Mouse (Mus musculus) midbrain, embryonic 10.5 days (tissue): ENCODE measurements at regions not wholly inside any gene's neighbourhood (a gene's known extent, or its start where the extent isn't known, plus 50 kb on each side); places are given as distances from the start of the nearest gene placed in this dataset.

Source experiments
- DNase-seq: peaks from one replicate; pipeline ENCODE4 v3.0.0-alpha.2; 2017; ENCODE audit warnings: low spot score
- H3K27ac ChIP-seq: fragments of 300-500 bp; sonication (generic); replicated peaks from 2 replicates; pipeline ENCODE4 v1.5.1; 2016; ENCODE audit warnings: mild to moderate bottlenecking
- H3K27me3 ChIP-seq: fragments of 300-500 bp; sonication (generic); 2 replicates; pipeline ENCODE4 v1.6.1; 2016; ENCODE audit warnings: low read depth, mild to moderate bottlenecking; ENCODE audit not compliant: poor library complexity, severe bottlenecking
- H3K36me3 ChIP-seq: fragments of 300-500 bp; sonication (generic); 2 replicates; pipeline ENCODE4 v1.6.1; 2016; ENCODE audit warnings: mild to moderate bottlenecking, moderate library complexity
- H3K4me1 ChIP-seq: fragments of 300-500 bp; sonication (generic); 2 replicates; pipeline ENCODE4 v1.6.1; 2016
- H3K4me3 ChIP-seq: fragments of 300-500 bp; sonication (generic); 2 replicates; pipeline ENCODE4 v1.5.1; 2016; ENCODE audit warnings: mild to moderate bottlenecking, moderate library complexity
- H3K9me3 ChIP-seq: fragments of 300-500 bp; sonication (generic); replicated peaks from 2 replicates; pipeline ENCODE4 v1.6.1; 2016; ENCODE audit warnings: mild to moderate bottlenecking
- WGBS: fragments of 180-500 bp; shearing (Covaris S2); methylation state at CpG from one replicate; pipeline ENCODE4 v1.1.7; 2016; 5-methylcytosine and 5-hydroxymethylcytosine counted together

DNA sequence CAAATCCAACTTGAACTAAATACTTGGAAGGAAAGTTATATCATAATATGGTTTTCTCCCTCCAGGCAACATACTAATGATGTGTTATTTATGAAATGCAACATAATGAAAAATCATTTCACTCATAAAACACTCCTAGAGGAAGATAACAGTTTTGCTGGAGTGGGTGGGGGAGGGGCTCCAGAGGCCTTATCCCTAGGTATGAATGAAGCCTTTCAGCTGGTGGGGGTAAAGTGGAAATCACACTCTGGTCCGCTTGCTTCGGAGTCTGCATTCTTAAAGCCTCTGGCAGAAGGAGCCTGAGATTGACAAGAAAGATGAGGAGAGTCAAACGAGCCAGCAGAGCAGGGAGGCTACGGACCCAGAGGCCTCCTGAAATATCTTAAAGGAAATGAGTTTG lies 219.5 kb upstream of the Map3k7 start:
- no peak overlapping the region for H3K27ac ChIP-seq
- H3K27me3 ChIP-seq, result no peaks in the 10 kb centered on the region
- DNase-seq, result no peak
- no peak overlapping the region for H3K4me3 ChIP-seq
- WGBS, result 87% methylated on average over 4 of the region's 4 CpGs
- H3K4me1 ChIP-seq, result no peaks in the 10 kb centered on the region
- H3K9me3 ChIP-seq, result no peaks in the 10 kb centered on the region
- no peaks in the 10 kb centered on the region for H3K36me3 ChIP-seq

DNA sequence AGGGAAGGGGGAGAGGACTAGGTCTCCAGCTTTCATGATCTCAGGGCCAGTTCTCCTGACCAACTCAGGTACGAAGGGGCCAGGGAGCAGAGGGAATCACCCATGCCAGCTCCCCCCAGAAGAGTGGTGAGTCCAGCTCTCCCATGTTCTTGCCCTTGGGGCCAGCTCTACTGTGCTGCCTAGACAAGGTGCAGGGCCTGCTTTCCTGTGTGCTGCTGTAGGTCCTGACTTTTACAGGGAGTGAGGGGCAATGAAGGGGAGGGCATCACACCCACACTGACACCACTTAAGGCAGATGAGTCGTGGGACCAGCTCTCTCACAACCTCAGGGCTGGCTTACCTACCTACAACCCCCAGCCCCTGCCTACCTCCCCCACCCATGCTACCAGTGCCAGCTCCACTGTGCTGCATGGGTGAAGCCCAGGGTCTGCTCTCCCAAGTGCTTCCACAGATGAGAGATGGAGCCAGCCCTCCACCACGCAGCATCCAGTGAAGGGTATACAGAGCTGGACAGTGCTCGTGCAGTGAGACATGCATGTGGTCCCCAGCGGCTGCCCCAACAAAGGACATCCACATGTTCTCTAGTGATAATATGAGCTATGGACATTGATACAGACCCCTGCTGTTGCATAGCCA lies 210.1 kb upstream of the Map3k7 start:
- Histone ChIP-seq H3K27ac (no peak overlapping the region), H3K9me3 (no peaks in the 10 kb centered on the region), H3K27me3 (no peaks in the 10 kb centered on the region), H3K4me3 (no peak overlapping the region), H3K4me1 (no peaks in the 10 kb centered on the region), H3K36me3 (no peaks in the 10 kb centered on the region)
- no peak for DNase-seq
- 86% methylated on average over 5 of the region's 5 CpGs for WGBS

DNA sequence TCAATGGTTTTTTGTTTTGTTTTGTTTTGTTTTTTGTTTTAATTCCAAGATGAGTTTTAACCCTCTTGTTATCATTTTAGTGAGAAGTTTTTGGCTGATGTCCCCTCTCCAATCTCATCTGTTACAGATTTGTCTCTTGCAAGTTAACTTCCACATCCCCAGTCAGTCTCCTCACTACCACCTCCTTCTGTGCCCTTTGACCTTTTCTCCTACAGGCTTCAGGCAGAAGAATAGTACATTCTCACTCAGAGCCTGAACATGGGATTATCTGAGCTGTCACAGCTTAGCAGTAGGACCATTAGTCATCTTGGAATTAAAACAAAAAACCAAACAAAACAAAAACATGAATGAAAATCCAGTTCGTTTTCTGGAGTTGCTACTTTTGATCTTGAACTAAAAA lies 206.8 kb upstream of the Map3k7 start:
- H3K9me3 ChIP-seq, result no peaks in the 10 kb centered on the region
- no peak for DNase-seq

DNA sequence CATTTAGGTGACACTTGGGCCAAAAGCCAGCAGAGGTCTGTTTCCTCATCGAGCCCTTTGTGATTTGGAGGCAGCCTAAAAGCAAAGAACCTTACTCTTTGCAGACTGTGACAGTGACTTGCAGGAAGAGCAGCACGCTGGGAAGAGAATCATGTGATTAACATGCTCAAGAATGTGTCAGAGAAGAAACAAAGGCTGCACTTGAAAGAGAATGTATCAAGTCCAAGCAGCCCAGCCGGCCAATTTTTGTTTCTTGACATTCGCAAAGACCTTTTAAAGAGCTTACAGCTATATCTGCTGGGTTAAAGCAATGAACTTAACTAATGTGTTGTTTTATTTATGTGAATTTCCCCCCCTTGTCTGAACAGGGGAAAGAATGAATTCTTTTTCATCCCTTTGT lies 203.8 kb upstream of the Map3k7 start:
- 60% methylated on average over 4 of the region's 4 CpGs for WGBS
- Histone ChIP-seq H3K36me3 (no peaks in the 10 kb centered on the region), H3K4me1 (peaks cover 10% of the 10 kb centered on the region; the same call in 1 of the 2 replicates), H3K27ac (no peak overlapping the region), H3K9me3 (no peaks in the 10 kb centered on the region), H3K4me3 (no peak overlapping the region), H3K27me3 (no peaks in the 10 kb centered on the region)
- DNase-seq, result no peak

More for the DNA sequence above, 206.8 kb upstream of the Map3k7 start:
- 33% methylated on average over 1 of the region's 1 CpGs for whole genome bisulfite sequencing
- H3K27ac ChIP-seq, result no peak overlapping the region
- no peak overlapping the region for H3K4me3 ChIP-seq
- peaks cover 10% of the 10 kb centered on the region; the same call in 1 of the 2 replicates for H3K4me1 ChIP-seq
- no peaks in the 10 kb centered on the region for H3K36me3 ChIP-seq
- no peaks in the 10 kb centered on the region for H3K27me3 ChIP-seq

DNA sequence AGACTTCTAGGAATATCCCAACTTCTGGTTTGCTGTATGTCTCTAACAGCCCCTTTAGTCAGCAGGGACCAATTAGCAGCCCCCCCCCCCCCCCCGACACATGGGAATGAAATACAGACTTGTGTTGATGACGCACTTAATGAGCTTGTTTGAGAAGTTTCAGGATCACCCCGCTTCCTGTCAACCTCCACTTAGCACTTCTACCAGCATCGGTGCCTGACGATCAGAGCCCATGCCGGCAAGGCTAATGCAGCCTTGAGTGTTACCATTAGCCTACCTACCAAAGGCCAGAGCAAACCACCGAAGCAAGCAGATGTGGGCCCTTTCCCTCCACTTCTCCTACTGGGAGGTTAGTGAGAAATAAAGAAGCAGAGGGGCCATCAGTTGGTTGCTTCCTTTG lies 201.7 kb upstream of the Map3k7 start:
- Histone ChIP-seq H3K9me3 (no peaks in the 10 kb centered on the region), H3K36me3 (no peaks in the 10 kb centered on the region), H3K27me3 (no peaks in the 10 kb centered on the region), H3K4me3 (no peak overlapping the region), H3K27ac (no peak overlapping the region), H3K4me1 (peaks cover 10% of the 10 kb centered on the region; the same call in 1 of the 2 replicates)
- WGBS, result 81% methylated on average over 7 of the region's 7 CpGs
- DNase-seq, result no peak

DNA sequence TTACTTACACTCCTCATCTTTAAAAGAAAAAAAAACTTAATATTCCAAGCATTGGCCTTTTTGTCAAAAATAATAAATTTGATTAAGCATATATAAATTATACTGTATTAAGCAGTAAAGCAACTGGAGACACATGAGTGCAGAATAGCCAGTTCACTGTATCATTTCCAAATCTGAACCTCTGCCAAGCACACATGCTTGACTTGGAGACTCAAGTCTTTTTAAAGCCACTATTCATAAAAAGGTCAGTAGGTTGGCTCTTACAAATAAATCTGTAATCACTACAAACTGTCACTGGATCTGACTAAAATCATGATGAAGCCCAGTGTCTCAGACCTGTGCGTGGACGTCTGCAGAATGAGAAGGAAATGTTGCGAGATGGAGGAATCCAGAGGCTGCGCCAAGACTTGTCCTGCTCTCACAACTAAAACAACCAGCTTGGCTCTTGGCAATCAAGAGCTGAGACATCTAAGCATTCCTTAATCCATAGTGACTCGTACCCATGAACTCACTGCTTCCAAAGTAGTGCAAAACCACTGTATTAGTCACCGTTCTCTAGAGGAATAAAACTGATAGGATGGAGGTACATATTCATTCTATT lies 195.8 kb upstream of the Map3k7 start:
- DNase-seq, result no peak
- H3K36me3 ChIP-seq, result no peaks in the 10 kb centered on the region
- no peak overlapping the region for H3K27ac ChIP-seq
- no peaks in the 10 kb centered on the region for H3K9me3 ChIP-seq
- 85% methylated on average over 6 of the region's 6 CpGs for WGBS
- no peaks in the 10 kb centered on the region for H3K27me3 ChIP-seq
- H3K4me1 ChIP-seq, result no peaks in the 10 kb centered on the region
- no peak overlapping the region for H3K4me3 ChIP-seq

DNA sequence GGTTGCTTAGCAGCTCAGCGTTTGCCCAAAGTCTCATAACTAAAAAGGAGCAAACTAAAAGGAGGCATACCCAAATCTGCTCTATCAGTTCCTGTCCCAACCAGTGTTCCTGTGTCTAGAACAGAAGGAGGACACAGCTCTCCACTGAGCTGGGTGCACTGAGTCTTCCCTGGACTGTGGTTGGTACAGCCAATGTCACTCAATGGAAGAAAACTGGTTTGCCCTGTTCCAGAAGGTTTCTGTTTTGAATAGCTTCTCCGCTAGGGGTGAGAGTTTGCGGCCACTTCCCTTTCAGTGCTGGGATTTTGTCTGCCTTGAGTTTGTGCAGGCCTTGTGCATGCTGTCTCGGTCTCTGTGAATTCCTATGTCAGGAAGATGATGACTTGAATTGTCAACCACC lies 194.6 kb upstream of the Map3k7 start:
- H3K4me1 ChIP-seq, result no peaks in the 10 kb centered on the region
- no peaks in the 10 kb centered on the region for H3K9me3 ChIP-seq
- H3K36me3 ChIP-seq, result no peaks in the 10 kb centered on the region
- no peak overlapping the region for H3K27ac ChIP-seq
- WGBS, result 87% methylated on average over 4 of the region's 4 CpGs
- no peak overlapping the region for H3K4me3 ChIP-seq
- no peak for DNase-seq
- H3K27me3 ChIP-seq, result no peaks in the 10 kb centered on the region

DNA sequence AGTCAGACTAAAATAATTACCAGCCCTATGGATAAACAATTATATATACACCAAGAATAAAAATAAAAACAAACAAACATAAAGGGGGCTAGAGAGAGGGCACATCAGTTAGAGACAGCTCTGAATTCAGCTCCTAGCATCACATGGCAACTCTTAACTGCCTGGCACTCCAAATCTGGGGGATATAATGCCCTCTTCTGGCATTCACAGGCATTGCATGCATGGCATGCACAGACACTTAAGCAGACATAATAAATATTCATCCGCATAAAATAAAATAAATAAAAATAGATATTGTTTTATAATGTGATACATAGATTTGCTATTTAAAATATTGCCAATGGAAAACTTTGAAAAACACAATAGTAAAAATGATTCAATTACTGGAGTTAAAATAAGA lies 177.6 kb upstream of the Map3k7 start:
- Histone ChIP-seq H3K4me1 (no peaks in the 10 kb centered on the region), H3K4me3 (no peak overlapping the region), H3K27me3 (no peaks in the 10 kb centered on the region), H3K36me3 (no peaks in the 10 kb centered on the region), H3K9me3 (no peaks in the 10 kb centered on the region), H3K27ac (no peak overlapping the region)
- WGBS, result 85% methylated on average over 1 of the region's 1 CpGs
- no peak for DNase-seq

DNA sequence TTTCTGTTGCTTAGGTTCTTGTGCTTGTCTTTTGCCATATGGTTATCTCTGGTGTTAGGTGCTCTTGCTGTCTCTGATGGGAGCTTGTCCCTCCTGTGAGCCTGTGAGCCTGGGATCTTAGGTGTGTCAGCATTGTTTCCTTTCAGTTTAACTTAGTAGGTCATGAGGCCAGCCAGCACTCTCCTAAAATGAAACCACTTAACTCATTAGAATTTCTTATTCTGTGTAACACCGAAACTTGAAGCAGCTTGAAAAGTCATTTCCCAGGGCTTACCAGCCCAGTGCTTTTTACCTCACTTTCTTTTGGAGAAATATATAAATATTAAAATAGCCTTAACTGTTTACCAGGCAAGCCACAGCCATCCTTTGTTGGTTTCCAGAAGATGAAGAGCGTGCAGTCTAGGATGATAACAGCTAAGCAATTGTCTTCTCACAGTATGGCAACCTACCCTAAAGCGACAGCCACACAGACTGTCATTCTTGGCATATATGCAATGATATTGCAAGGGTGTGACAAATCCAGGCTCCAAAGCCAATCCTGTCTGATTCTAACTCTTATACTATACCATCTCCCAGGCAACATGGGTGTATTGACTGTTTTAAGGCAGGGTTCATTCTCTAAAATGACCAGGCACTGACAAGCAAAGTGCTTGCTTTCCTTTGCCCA lies 146.2 kb upstream of the Map3k7 start:
- WGBS, result 92% methylated on average over 3 of the region's 3 CpGs
- no peak for DNase-seq
- H3K27ac ChIP-seq, result no peak overlapping the region

DNA sequence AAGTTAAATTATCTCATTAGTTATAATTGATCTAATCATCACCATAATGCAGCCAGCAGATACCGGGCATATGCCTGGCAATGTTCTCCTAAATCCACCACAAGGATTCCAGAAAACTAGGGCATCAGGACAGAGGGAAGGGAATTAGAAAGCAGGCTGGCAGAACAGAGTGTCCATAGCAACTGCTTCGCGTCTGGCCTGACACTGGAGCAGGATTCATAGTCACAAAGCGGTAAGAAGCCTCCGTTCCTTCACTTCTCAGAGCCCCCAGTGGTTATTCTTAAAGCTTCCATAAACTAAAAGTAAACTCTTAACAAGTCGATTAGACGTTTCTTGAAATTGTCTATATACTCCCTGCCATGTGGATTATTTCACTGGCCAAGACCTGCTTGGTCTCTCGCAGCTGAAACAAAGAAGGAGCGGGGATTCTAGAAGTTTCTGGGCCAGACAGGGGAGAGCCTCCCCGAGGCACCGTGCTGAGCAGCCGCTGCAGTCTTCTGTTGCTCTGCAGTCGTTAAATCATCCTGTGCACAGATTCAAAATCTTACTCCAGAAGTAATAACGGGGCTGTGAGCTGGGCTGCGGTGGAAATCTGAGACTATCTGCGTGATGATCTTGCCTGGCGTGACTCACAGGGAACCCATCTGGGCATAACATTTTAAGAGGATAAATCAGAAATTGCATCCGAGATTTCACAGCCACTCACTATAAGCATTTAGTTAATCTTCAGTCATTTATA lies 144.2 kb upstream of the Map3k7 start:
- no peaks in the 10 kb centered on the region for H3K9me3 ChIP-seq
- peaks cover 37% of the 10 kb centered on the region for H3K27me3 ChIP-seq
- H3K4me3 ChIP-seq, result no peak overlapping the region
- no peak overlapping the region for H3K27ac ChIP-seq
- peaks cover 11% of the 10 kb centered on the region for H3K4me1 ChIP-seq
- whole genome bisulfite sequencing, result 88% methylated on average over 18 of the region's 18 CpGs
- DNase-seq, result no peak
- no peaks in the 10 kb centered on the region for H3K36me3 ChIP-seq

More for the DNA sequence above, 146.2 kb upstream of the Map3k7 start:
- H3K9me3 ChIP-seq, result no peaks in the 10 kb centered on the region
- no peaks in the 10 kb centered on the region for H3K36me3 ChIP-seq
- no peaks in the 10 kb centered on the region for H3K4me1 ChIP-seq
- peaks cover 18% of the 10 kb centered on the region for H3K27me3 ChIP-seq
- no peak overlapping the region for H3K4me3 ChIP-seq

DNA sequence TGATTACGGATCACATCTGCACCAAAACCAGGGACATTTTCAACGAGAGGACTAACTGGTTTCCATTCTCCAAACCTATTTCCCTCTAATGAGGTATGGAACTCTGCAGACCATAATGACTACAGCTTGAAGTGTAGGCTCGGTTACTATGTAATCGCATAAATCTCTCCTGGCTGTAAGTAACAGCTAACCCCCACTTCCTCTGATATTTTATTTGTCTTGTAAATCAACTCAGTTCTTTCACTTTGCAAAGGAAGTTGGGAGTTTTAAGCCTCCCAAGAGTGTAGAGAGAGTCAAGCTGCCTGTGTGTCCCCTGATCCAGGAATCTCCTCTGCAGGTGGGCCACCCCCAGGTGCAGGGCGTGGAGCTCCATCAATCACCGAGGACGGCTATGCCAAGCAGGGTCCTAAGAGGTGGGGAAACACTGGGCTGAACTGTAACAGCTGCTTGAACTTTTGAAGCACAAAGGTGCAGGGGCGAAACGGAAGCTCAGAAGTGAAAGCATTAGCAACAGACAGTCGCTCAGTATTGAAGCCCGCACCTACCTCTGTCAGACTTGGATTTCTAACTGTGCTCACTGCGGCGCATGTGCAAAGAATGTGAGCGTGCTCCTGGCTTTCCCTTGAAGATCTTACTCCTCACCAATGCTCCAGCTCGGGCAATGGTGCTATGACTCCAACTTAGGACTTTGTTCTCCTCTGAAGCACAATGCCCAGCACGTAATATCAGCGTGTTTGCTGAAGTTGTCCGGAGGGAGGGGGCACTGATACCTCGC lies 140.1 kb upstream of the Map3k7 start:
- Histone ChIP-seq H3K36me3 (no peaks in the 10 kb centered on the region), H3K4me1 (peaks cover 32% of the 10 kb centered on the region), H3K9me3 (no peaks in the 10 kb centered on the region), H3K27me3 (peaks cover 37% of the 10 kb centered on the region), H3K27ac (0 out of 2 replicates have a peak overlapping the region, but pooled peaks have one; percentile 13), H3K4me3 (no peak overlapping the region)
- 65% methylated on average over 19 of the region's 19 CpGs for WGBS
- DNase-seq, result no peak
